Mouse (Mus musculus) forebrain, postnatal 0 days (tissue): ENCODE results near the gene Tjp3. TPM values are rescaled to one million over a fixed set of nuclear protein-coding genes. Genes with fewer than 3 reads are reported as not detected.

Source experiments
- ATAC-seq: fragments of 200-750 bp; cut with Nextera tagmentation; 2 replicates; pipeline ENCODE4 v1.8.0; 2017; ENCODE audit warnings: mild to moderate bottlenecking, moderate library complexity
- DNase-seq: peaks from one replicate; pipeline ENCODE4 v3.0.0-alpha.2; 2015
- H3K27ac ChIP-seq: fragments of 300-500 bp; sonication (generic); 2 replicates; pipeline ENCODE4 v1.5.1; 2014; ENCODE audit warnings: low read depth, mild to moderate bottlenecking, antibody characterized with exemption, low read length, moderate library complexity, mixed read lengths
- H3K27me3 ChIP-seq: fragments of 300-500 bp; sonication (generic); 2 replicates; pipeline ENCODE4 v1.6.1; 2014; ENCODE audit warnings: mild to moderate bottlenecking, low read length, mixed read lengths; ENCODE audit not compliant: insufficient read depth
- H3K36me3 ChIP-seq: fragments of 300-500 bp; sonication (generic); 2 replicates; pipeline ENCODE4 v1.6.1; 2014; ENCODE audit warnings: mild to moderate bottlenecking, moderate library complexity; ENCODE audit not compliant: insufficient read depth
- H3K4me1 ChIP-seq: fragments of 300-500 bp; sonication (generic); 2 replicates; pipeline ENCODE4 v1.6.1; 2014; ENCODE audit warnings: antibody characterized with exemption; ENCODE audit not compliant: insufficient read depth
- H3K4me2 ChIP-seq: fragments of 300-500 bp; sonication (generic); 2 replicates; pipeline ENCODE4 v1.6.1; 2014; ENCODE audit warnings: low read depth, mild to moderate bottlenecking, moderate library complexity
- H3K4me3 ChIP-seq: fragments of 300-500 bp; sonication (generic); 2 replicates; pipeline ENCODE4 v1.5.1; 2014; ENCODE audit warnings: low read depth, low read length, mixed read lengths
- H3K9ac ChIP-seq: fragments of 300-500 bp; sonication (generic); 2 replicates; pipeline ENCODE4 v1.6.1; 2014; ENCODE audit warnings: mild to moderate bottlenecking
- H3K9me3 ChIP-seq: fragments of 300-500 bp; sonication (generic); 2 replicates; pipeline ENCODE4 v1.6.1; 2016; ENCODE audit warnings: low read length
- CTCF ChIP-seq: sonication (generic); IDR thresholded peaks from 2 replicates; pipeline ENCODE4 v1.5.1; 2016; ENCODE audit warnings: antibody characterized with exemption, control low read depth, low read depth
- WGBS: fragments of 180-500 bp; shearing (Covaris S2); extraction: QIAGEN DNeasy Blood & Tissue Kit; methylation state at CpG from one replicate; pipeline ENCODE4 v1.1.7; 2014; 5-methylcytosine and 5-hydroxymethylcytosine counted together
- polyA plus RNA-seq: library from polyadenylated mRNA; unstranded; fragments of >200 nt; fragmentation: Nextera tagmentation; extraction: Ambion mirVana; gene quantifications from 2 replicates; pipeline ENCODE4 v1.2.1, GENCODE M21; 2015
- total RNA-seq: library from RNA; depleted of rRNA; stranded (reverse); fragments of >200 nt; gene quantifications from 2 replicates; pipeline ENCODE4 v1.2.3, GENCODE M21; 2014; rRNA removed

Gene Tjp3
- total RNA-seq (6.3 and 8.5 TPM in 2 replicates), polyA plus RNA-seq (5.7 and 6.4 TPM in 2 replicates)

GRCm38 (mm10) chr10:81291511-81292104, at the start of gene Tjp3:
TSS of gene Tjp3 (minus strand) at chr10:81291581.
- ATAC-seq (no peak), DNase-seq (no peak)
- no peak within 1 kb of the TSS for H3K4me2 ChIP-seq
- H3K4me1 ChIP-seq: peaks cover 10% of the 10 kb centered on the region
- no peaks in the 10 kb centered on the region for H3K9me3 ChIP-seq
- 75% methylated on average over 9 of the region's 9 CpGs for WGBS
- H3K27ac ChIP-seq: no peak within 1 kb of the TSS
- TF ChIP-seq CTCF: no peak
- no peaks in the 10 kb centered on the region for H3K36me3 ChIP-seq
- H3K27me3 ChIP-seq: no peaks in the 10 kb centered on the region
- no peak within 1 kb of the TSS for H3K4me3 ChIP-seq
- no peak within 1 kb of the TSS for H3K9ac ChIP-seq

- DNase-seq: no peak
- Histone ChIP-seq H3K4me2 (no peak overlapping the region), H3K36me3 (no peaks in the 10 kb centered on the region), H3K4me3 (no peak overlapping the region), H3K9me3 (no peaks in the 10 kb centered on the region), H3K27ac (no peak overlapping the region), H3K27me3 (peaks cover 36% of the 10 kb centered on the region), H3K9ac (no peak overlapping the region), H3K4me1 (no peaks in the 10 kb centered on the region)
- TF ChIP-seq CTCF: no peak
- no peak for ATAC-seq
- WGBS: 42% methylated on average over 17 of the region's 17 CpGs
Observed at GRCm38 (mm10) chr10:81340551-81341332, 49.4 kb upstream of the Tjp3 start.

GRCm38 (mm10) chr10:81336558-81336957, 45.2 kb upstream of the Tjp3 start:
- Histone ChIP-seq H3K9ac (no peak overlapping the region), H3K4me1 (no peaks in the 10 kb centered on the region), H3K4me3 (no peak overlapping the region), H3K9me3 (no peaks in the 10 kb centered on the region), H3K36me3 (no peaks in the 10 kb centered on the region), H3K27ac (no peak overlapping the region), H3K27me3 (peaks cover 6% of the 10 kb centered on the region), H3K4me2 (no peak overlapping the region)
- no peak for TF ChIP-seq CTCF
- 100% methylated on average over 4 of the region's 4 CpGs for WGBS
- no peak for DNase-seq
- ATAC-seq: no peak

- Histone ChIP-seq H3K36me3 (no peaks in the 10 kb centered on the region), H3K27ac (no peak overlapping the region), H3K4me1 (no peaks in the 10 kb centered on the region), H3K9me3 (no peaks in the 10 kb centered on the region), H3K4me3 (no peak overlapping the region), H3K27me3 (no peaks in the 10 kb centered on the region), H3K9ac (no peak overlapping the region), H3K4me2 (no peak overlapping the region)
- ATAC-seq: no peak
- 43% methylated on average over 17 of the region's 19 CpGs for WGBS
- DNase-seq: no peak
- TF ChIP-seq CTCF: no peak
Observed at GRCm38 (mm10) chr10:81335393-81336340, 44.3 kb upstream of the Tjp3 start.

- TF ChIP-seq CTCF: no peak
- 66% methylated on average over 11 of the region's 11 CpGs for WGBS
- ATAC-seq (no peak), DNase-seq (no peak)
- no peak overlapping the region for H3K9ac ChIP-seq
- no peaks in the 10 kb centered on the region for H3K9me3 ChIP-seq
- no peaks in the 10 kb centered on the region for H3K27me3 ChIP-seq
- H3K4me3 ChIP-seq: no peak overlapping the region
- no peak overlapping the region for H3K4me2 ChIP-seq
- no peaks in the 10 kb centered on the region for H3K4me1 ChIP-seq
- H3K27ac ChIP-seq: no peak overlapping the region
- H3K36me3 ChIP-seq: no peaks in the 10 kb centered on the region
Observed at GRCm38 (mm10) chr10:81334324-81334723, 42.9 kb upstream of the Tjp3 start.

GRCm38 (mm10) chr10:81332277-81332676, 40.9 kb upstream of the Tjp3 start:
- Histone ChIP-seq H3K9me3 (no peaks in the 10 kb centered on the region), H3K9ac (no peak overlapping the region), H3K27ac (no peak overlapping the region), H3K36me3 (peaks cover 5% of the 10 kb centered on the region), H3K4me3 (no peak overlapping the region), H3K4me2 (no peak overlapping the region), H3K4me1 (no peaks in the 10 kb centered on the region), H3K27me3 (no peaks in the 10 kb centered on the region)
- no peak for TF ChIP-seq CTCF
- DNase-seq: no peak
- WGBS: 22% methylated on average over 29 of the region's 29 CpGs
- ATAC-seq: no peak
